Mouse (Mus musculus): ENCODE data around the gene Blm. TPM values are rescaled to one million over a fixed set of nuclear protein-coding genes. Genes with fewer than 3 reads are reported as not detected.

The Blm gene
- polyA plus RNA-seq, 1 experiment = 27.8 TPM

GRCm38 (mm10) chr7:80561931-80562330 lies 27.0 kb upstream of the Blm start:
- no peaks in the 10 kb centered on the region for H3K9me3 ChIP-seq (ENCODE audit: control insufficient read depth, low read length)
- no peak overlapping the region for H3K4me3 ChIP-seq (replicated peaks)
- H3K27me3 ChIP-seq (ENCODE audit: control insufficient read depth) = no peaks in the 10 kb centered on the region
- no peaks in the 10 kb centered on the region for H3K4me1 ChIP-seq (ENCODE audit: control insufficient read depth)
- TF ChIP-seq TAL1 (IDR thresholded peaks at IDR 0.05; ENCODE audit: low read length) = no peak
- TF ChIP-seq GATA1 (IDR thresholded peaks at IDR 0.05; ENCODE audit: low read length) = no peak
- no peaks in the 10 kb centered on the region for H3K36me3 ChIP-seq (ENCODE audit: control insufficient read depth)

GRCm38 (mm10) chr7:80561271-80561670 lies 26.4 kb upstream of the Blm start:
- no peak overlapping the region for H3K4me3 ChIP-seq (replicated peaks)
- TF ChIP-seq GATA1 (IDR thresholded peaks at IDR 0.05; ENCODE audit: low read length) (no peak), TAL1 (IDR thresholded peaks at IDR 0.05; ENCODE audit: low read length) (no peak)
- no peaks in the 10 kb centered on the region for H3K4me1 ChIP-seq (ENCODE audit: control insufficient read depth)
- no peaks in the 10 kb centered on the region for H3K36me3 ChIP-seq (ENCODE audit: control insufficient read depth)
- H3K9me3 ChIP-seq (ENCODE audit: control insufficient read depth, low read length) = no peaks in the 10 kb centered on the region
- no peaks in the 10 kb centered on the region for H3K27me3 ChIP-seq (ENCODE audit: control insufficient read depth)

- TF ChIP-seq TAL1 (IDR thresholded peaks at IDR 0.05; ENCODE audit: low read length) = no peak
- no peak for TF ChIP-seq GATA1 (IDR thresholded peaks at IDR 0.05; ENCODE audit: low read length)
Measured at GRCm38 (mm10) chr7:80558572-80558971, 23.7 kb upstream of the Blm start.

GRCm38 (mm10) chr7:80558101-80558500 lies 23.2 kb upstream of the Blm start:
- Histone ChIP-seq H3K36me3 (ENCODE audit: control insufficient read depth) (no peaks in the 10 kb centered on the region), H3K4me3 (replicated peaks) (no peak overlapping the region), H3K9me3 (ENCODE audit: control insufficient read depth, low read length) (no peaks in the 10 kb centered on the region), H3K4me1 (ENCODE audit: control insufficient read depth) (no peaks in the 10 kb centered on the region), H3K27me3 (ENCODE audit: control insufficient read depth) (no peaks in the 10 kb centered on the region)
- no peak for TF ChIP-seq TAL1 (IDR thresholded peaks at IDR 0.05; ENCODE audit: low read length)
- TF ChIP-seq GATA1 (IDR thresholded peaks at IDR 0.05; ENCODE audit: low read length) = no peak

More at GRCm38 (mm10) chr7:80558572-80558971, 23.7 kb upstream of the Blm start:
- H3K4me3 ChIP-seq (replicated peaks) = no peak overlapping the region
- no peaks in the 10 kb centered on the region for H3K4me1 ChIP-seq (ENCODE audit: control insufficient read depth)
- no peaks in the 10 kb centered on the region for H3K9me3 ChIP-seq (ENCODE audit: control insufficient read depth, low read length)
- H3K27me3 ChIP-seq (ENCODE audit: control insufficient read depth) = no peaks in the 10 kb centered on the region
- H3K36me3 ChIP-seq (ENCODE audit: control insufficient read depth) = no peaks in the 10 kb centered on the region

GRCm38 (mm10) chr7:80557161-80557560 lies 22.2 kb upstream of the Blm start:
- H3K4me1 ChIP-seq (ENCODE audit: control insufficient read depth) = no peaks in the 10 kb centered on the region
- TF ChIP-seq GATA1 (IDR thresholded peaks at IDR 0.05; ENCODE audit: low read length) = no peak
- no peak for TF ChIP-seq TAL1 (IDR thresholded peaks at IDR 0.05; ENCODE audit: low read length)
- no peak overlapping the region for H3K4me3 ChIP-seq (replicated peaks)
- H3K9me3 ChIP-seq (ENCODE audit: control insufficient read depth, low read length) = no peaks in the 10 kb centered on the region
- no peaks in the 10 kb centered on the region for H3K27me3 ChIP-seq (ENCODE audit: control insufficient read depth)
- H3K36me3 ChIP-seq (ENCODE audit: control insufficient read depth) = no peaks in the 10 kb centered on the region

GRCm38 (mm10) chr7:80556166-80556565 lies 21.2 kb upstream of the Blm start:
- Histone ChIP-seq H3K36me3 (ENCODE audit: control insufficient read depth) (no peaks in the 10 kb centered on the region), H3K9me3 (ENCODE audit: control insufficient read depth, low read length) (no peaks in the 10 kb centered on the region), H3K27me3 (ENCODE audit: control insufficient read depth) (no peaks in the 10 kb centered on the region), H3K4me1 (ENCODE audit: control insufficient read depth) (no peaks in the 10 kb centered on the region), H3K4me3 (replicated peaks) (no peak overlapping the region)
- no peak for TF ChIP-seq GATA1 (IDR thresholded peaks at IDR 0.05; ENCODE audit: low read length)
- TF ChIP-seq TAL1 (IDR thresholded peaks at IDR 0.05; ENCODE audit: low read length) = no peak

GRCm38 (mm10) chr7:80555146-80555545 lies 20.2 kb upstream of the Blm start:
- Histone ChIP-seq H3K4me3 (replicated peaks) (no peak overlapping the region), H3K4me1 (ENCODE audit: control insufficient read depth) (no peaks in the 10 kb centered on the region)

GRCm38 (mm10) chr7:80554180-80555021 lies 19.5 kb upstream of the Blm start:
- H3K27me3 ChIP-seq (ENCODE audit: control insufficient read depth) = no peaks in the 10 kb centered on the region
- H3K4me1 ChIP-seq (ENCODE audit: control insufficient read depth) = no peaks in the 10 kb centered on the region
- no peak overlapping the region for H3K4me3 ChIP-seq (replicated peaks)
- no peaks in the 10 kb centered on the region for H3K9me3 ChIP-seq (ENCODE audit: control insufficient read depth, low read length)
- TF ChIP-seq TAL1 (IDR thresholded peaks at IDR 0.05; ENCODE audit: low read length) (no peak), GATA1 (IDR thresholded peaks at IDR 0.05; ENCODE audit: low read length) (no peak)
- no peaks in the 10 kb centered on the region for H3K36me3 ChIP-seq (ENCODE audit: control insufficient read depth)

More at GRCm38 (mm10) chr7:80555146-80555545, 20.2 kb upstream of the Blm start:
- Histone ChIP-seq H3K9me3 (ENCODE audit: control insufficient read depth, low read length) (no peaks in the 10 kb centered on the region), H3K36me3 (ENCODE audit: control insufficient read depth) (no peaks in the 10 kb centered on the region), H3K27me3 (ENCODE audit: control insufficient read depth) (no peaks in the 10 kb centered on the region)
- TF ChIP-seq TAL1 (IDR thresholded peaks at IDR 0.05; ENCODE audit: low read length) (no peak), GATA1 (IDR thresholded peaks at IDR 0.05; ENCODE audit: low read length) (no peak)

- TF ChIP-seq TAL1 (IDR thresholded peaks at IDR 0.05; ENCODE audit: low read length) (no peak), GATA1 (IDR thresholded peaks at IDR 0.05; ENCODE audit: low read length) (no peak)
- Histone ChIP-seq H3K4me3 (replicated peaks) (no peak overlapping the region), H3K9me3 (ENCODE audit: control insufficient read depth, low read length) (no peaks in the 10 kb centered on the region), H3K4me1 (ENCODE audit: control insufficient read depth) (peaks cover 4% of the 10 kb centered on the region; the same call in 1 of the 2 replicates), H3K36me3 (ENCODE audit: control insufficient read depth) (no peaks in the 10 kb centered on the region), H3K27me3 (ENCODE audit: control insufficient read depth) (no peaks in the 10 kb centered on the region)
Measured at GRCm38 (mm10) chr7:80548513-80549260, 13.8 kb upstream of the Blm start.

Data from erythroblast, embryonic 14.5 days (primary cell).